Mouse (Mus musculus) midbrain, embryonic 16.5 days (tissue): ENCODE results near the gene Coro2a. TPM values are rescaled to one million over a fixed set of nuclear protein-coding genes. Genes with fewer than 3 reads are reported as not detected.

Source experiments
- ATAC-seq: fragments of 200-750 bp; cut with Nextera tagmentation; 2 replicates; pipeline ENCODE4 v1.8.0; 2017; ENCODE audit warnings: moderate TSS enrichment
- H3K27ac ChIP-seq: fragments of 300-500 bp; sonication (generic); 2 replicates; pipeline ENCODE4 v1.5.1; 2014; ENCODE audit warnings: mild to moderate bottlenecking, low read length, mixed read lengths
- H3K27me3 ChIP-seq: fragments of 300-500 bp; sonication (generic); 2 replicates; pipeline ENCODE4 v1.6.1; 2014; ENCODE audit warnings: low read depth, low read length, mixed read lengths; ENCODE audit not compliant: control insufficient read depth, insufficient read depth
- H3K36me3 ChIP-seq: fragments of 300-500 bp; sonication (generic); 2 replicates; pipeline ENCODE4 v1.6.1; 2014; ENCODE audit warnings: mild to moderate bottlenecking, low read length, moderate library complexity, mixed read lengths; ENCODE audit not compliant: control insufficient read depth, insufficient read depth
- H3K4me1 ChIP-seq: fragments of 300-500 bp; sonication (generic); 2 replicates; pipeline ENCODE4 v1.6.1; 2014; ENCODE audit warnings: mild to moderate bottlenecking, low read length, mixed read lengths; ENCODE audit not compliant: control insufficient read depth, insufficient read depth
- H3K4me2 ChIP-seq: fragments of 300-500 bp; sonication (generic); 2 replicates; pipeline ENCODE4 v1.6.1; 2014; ENCODE audit warnings: mild to moderate bottlenecking, low read length, mixed read lengths
- H3K4me3 ChIP-seq: fragments of 300-500 bp; sonication (generic); 2 replicates; pipeline ENCODE4 v1.5.1; 2014; ENCODE audit warnings: low read depth, mild to moderate bottlenecking, low read length, moderate library complexity, mixed read lengths
- H3K9ac ChIP-seq: fragments of 300-500 bp; sonication (generic); 2 replicates; pipeline ENCODE4 v1.6.1; 2014; ENCODE audit warnings: low read depth, low read length, mixed read lengths
- H3K9me3 ChIP-seq: fragments of 300-500 bp; sonication (generic); replicated peaks from 2 replicates; pipeline ENCODE4 v1.6.1; 2014; ENCODE audit warnings: mild to moderate bottlenecking, low read length, mixed read lengths; ENCODE audit not compliant: control insufficient read depth, poor library complexity, severe bottlenecking
- WGBS: fragments of 180-500 bp; shearing (Covaris S2); extraction: QIAGEN DNeasy Blood & Tissue Kit; methylation state at CpG from one replicate; pipeline ENCODE4 v1.1.7; 2014; 5-methylcytosine and 5-hydroxymethylcytosine counted together
- polyA plus RNA-seq: library from polyadenylated mRNA; unstranded; fragments of >200 nt; fragmentation: Nextera tagmentation; extraction: Ambion mirVana; gene quantifications from 2 replicates; pipeline ENCODE4 v1.2.1, GENCODE M21; 2015

Gene Coro2a
- polyA plus RNA-seq, 1 experiment from 2014 or later: 8.2 TPM

DNA sequence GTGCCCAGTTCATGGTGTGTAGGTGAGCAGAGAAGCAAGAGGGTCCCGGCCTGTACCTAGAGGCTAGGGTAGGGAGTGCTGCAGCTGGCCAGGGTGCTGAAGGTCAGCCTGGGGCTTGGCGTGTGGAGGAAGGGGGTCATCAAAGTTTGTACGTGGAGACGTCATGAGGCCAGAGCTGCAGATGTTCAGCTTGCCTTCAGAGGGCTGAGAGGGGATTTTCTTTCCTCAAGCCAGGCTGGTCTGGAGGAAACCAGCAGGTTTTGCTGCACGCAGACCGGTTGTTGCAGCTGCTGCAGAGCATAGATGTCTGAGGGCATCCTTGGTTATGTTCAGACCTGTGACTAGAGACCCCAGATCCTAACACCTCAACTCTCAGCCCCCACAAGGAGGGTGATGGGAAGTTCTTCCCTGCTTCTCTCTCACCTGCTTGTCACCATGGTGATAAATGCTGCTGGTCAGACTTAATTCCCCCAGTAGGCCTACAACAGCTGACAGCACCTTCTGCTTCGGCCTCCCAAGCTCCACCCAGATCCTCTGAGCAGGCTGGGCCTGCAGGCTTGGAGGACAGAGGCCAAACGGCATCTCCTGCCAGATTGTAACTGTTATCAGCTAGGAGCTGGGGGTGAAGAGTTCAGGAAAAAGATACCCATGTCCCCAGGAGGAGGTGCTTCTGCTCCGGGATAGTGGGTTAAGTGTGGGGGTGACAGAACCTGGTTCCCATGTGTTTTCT lies 27.8 kb downstream of the Coro2a start:
- H3K9ac ChIP-seq: no peak overlapping the region
- no peak overlapping the region for H3K4me2 ChIP-seq
- H3K9me3 ChIP-seq: peaks cover 12% of the 10 kb centered on the region; the same call in 1 of the 2 replicates
- WGBS: 65% methylated on average over 9 of the region's 9 CpGs
- no peak overlapping the region for H3K4me3 ChIP-seq
- no peaks in the 10 kb centered on the region for H3K27me3 ChIP-seq
- no peak overlapping the region for H3K27ac ChIP-seq
- H3K4me1 ChIP-seq: no peaks in the 10 kb centered on the region
- no peak for ATAC-seq
- H3K36me3 ChIP-seq: peaks cover 10% of the 10 kb centered on the region; the same call in 1 of the 2 replicates

DNA sequence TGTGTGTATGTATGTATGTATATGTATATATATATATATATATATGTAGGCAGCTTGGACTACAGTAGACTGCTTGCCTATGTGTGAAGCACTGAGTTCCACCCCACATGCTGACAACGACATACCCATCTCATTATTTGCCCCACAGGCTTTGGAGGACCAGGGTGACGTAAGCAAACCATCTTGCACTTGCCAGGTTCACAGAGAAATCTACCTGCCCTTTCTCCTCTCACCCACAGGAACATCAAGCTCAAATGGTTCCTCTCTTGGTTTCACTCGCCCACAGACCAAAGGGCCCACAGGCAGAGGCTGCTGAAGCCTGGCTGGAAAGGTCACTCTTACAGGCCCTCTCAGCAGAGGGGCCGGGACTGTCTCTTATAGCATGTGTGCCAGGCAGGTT lies 29.4 kb downstream of the Coro2a start:
- Histone ChIP-seq H3K9me3 (peaks cover 7% of the 10 kb centered on the region; the same call in 1 of the 2 replicates), H3K27ac (no peak overlapping the region), H3K9ac (no peak overlapping the region), H3K4me1 (no peaks in the 10 kb centered on the region), H3K27me3 (no peaks in the 10 kb centered on the region), H3K4me2 (no peak overlapping the region), H3K36me3 (peaks cover 10% of the 10 kb centered on the region; the same call in 1 of the 2 replicates), H3K4me3 (no peak overlapping the region)
- 80% methylated on average over 4 of the region's 4 CpGs for WGBS
- no peak for ATAC-seq

DNA sequence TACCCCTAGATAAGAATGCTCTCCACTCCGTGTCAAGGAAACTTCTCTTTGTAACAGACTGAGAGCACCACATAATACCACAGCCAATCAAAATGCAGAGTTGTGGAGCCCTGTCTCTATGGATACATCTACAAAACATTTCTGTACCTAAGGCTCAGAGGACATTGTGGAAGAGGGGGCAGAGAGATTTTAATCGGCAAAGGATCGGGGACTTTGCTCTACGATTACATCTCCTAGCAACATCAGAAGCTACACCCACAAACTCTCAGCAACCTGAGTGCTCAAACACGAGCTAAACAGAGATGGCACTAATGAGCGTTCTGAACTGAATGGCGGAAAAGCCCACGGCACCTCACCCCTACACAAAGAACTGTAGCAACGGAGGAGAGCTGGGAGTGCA lies 30.3 kb downstream of the Coro2a start:
- H3K27me3 ChIP-seq: no peaks in the 10 kb centered on the region
- H3K36me3 ChIP-seq: peaks cover 10% of the 10 kb centered on the region; the same call in 1 of the 2 replicates
- no peak overlapping the region for H3K9ac ChIP-seq
- no peak overlapping the region for H3K27ac ChIP-seq
- ATAC-seq: no peak
- no peaks in the 10 kb centered on the region for H3K4me1 ChIP-seq
- H3K4me2 ChIP-seq: no peak overlapping the region
- no peak overlapping the region for H3K4me3 ChIP-seq
- WGBS: 90% methylated on average over 9 of the region's 9 CpGs
- peaks cover 7% of the 10 kb centered on the region; the same call in 1 of the 2 replicates for H3K9me3 ChIP-seq

DNA sequence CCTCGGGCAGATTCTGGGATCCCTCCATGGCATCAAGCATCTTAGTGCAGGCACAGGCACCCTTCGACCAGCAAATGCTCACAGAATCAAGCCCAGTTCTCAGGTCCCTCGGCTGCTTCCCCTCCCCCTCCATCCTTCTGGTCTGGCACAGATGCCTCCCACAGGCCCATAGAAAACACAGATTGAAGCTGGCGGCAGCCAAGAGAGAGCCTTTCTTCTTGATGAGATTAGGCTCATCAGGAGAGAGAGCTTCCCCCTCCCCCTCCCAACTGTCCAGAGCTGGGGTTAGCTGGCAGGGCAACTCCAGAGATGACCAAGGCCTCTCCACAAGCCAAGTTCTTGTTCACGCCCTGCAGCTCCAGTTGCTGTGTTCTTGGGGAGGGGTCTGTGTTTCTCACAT lies 32.3 kb downstream of the Coro2a start:
- H3K4me2 ChIP-seq: no peak overlapping the region
- no peaks in the 10 kb centered on the region for H3K27me3 ChIP-seq
- no peak overlapping the region for H3K27ac ChIP-seq
- peaks cover 8% of the 10 kb centered on the region; the same call in 1 of the 2 replicates for H3K36me3 ChIP-seq
- H3K9me3 ChIP-seq: 0 out of 2 replicates have a peak, but pooled peaks cover 7% of the 10 kb centered on the region
- no peak overlapping the region for H3K4me3 ChIP-seq
- no peak for ATAC-seq
- H3K4me1 ChIP-seq: no peaks in the 10 kb centered on the region
- 15% methylated on average over 5 of the region's 5 CpGs for WGBS
- H3K9ac ChIP-seq: no peak overlapping the region

DNA sequence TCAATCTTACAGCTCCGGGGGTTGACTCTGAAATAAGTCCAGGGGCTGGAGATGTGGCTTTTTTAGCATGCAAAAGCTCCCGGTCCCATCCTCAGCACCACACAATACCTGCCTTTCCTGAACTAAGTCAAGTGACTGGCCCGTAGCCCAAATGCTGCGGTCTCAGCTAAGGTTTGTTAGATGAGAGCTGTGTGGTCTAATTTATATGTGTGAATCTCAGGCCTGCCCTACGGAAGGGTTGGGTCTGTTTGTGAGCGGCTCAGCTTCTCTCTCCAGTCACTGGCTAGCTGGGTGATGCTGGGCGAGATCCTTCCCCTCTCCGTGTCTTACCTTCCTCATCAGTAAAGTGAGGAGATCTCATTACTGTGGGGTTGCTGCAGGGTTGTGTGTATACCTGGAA lies 33.8 kb downstream of the Coro2a start:
- ATAC-seq: no peak
- H3K9me3 ChIP-seq: 0 out of 2 replicates have a peak, but pooled peaks cover 4% of the 10 kb centered on the region
- no peaks in the 10 kb centered on the region for H3K36me3 ChIP-seq
- no peak overlapping the region for H3K4me2 ChIP-seq
- no peaks in the 10 kb centered on the region for H3K27me3 ChIP-seq
- no peaks in the 10 kb centered on the region for H3K4me1 ChIP-seq
- H3K9ac ChIP-seq: no peak overlapping the region
- WGBS: 93% methylated on average over 8 of the region's 8 CpGs
- no peak overlapping the region for H3K4me3 ChIP-seq
- no peak overlapping the region for H3K27ac ChIP-seq

DNA sequence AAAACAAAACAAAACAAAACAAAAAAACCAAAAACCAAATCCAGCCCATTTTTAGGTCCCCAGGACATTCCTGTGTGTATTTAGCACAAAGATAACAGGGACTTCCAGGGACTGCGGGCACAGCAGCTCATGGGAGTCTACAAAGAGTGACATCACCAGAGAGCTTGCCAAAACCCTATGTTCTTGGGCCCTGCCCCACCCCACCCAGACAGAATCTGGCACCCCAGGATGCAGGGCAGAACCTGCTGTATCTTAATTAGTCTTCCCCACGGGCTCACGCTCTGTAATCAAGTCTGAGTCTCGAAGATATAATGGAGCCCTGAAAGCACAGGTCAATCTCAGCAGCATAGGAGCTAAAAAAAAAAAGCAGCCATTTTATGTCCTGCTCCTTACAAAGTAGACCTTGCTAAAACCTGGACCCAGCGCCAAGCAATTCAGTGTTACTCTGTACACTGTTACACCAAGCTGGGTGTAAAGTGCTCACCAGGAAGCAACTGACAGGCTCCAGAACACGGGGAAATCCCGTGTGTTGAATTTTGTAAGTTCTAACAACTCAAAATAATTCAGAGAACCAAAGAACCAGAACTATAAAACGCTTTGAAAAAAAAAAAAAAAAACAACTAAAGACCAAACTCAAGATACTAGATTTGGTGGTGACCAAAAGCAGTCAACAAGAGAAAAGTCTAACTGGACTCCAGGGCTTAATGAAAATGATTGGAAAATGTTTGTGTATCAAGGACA lies 34.9 kb downstream of the Coro2a start:
- no peak overlapping the region for H3K27ac ChIP-seq
- 0 out of 2 replicates have a peak, but pooled peaks cover 4% of the 10 kb centered on the region for H3K9me3 ChIP-seq
- H3K27me3 ChIP-seq: no peaks in the 10 kb centered on the region
- no peak for ATAC-seq
- 69% methylated on average over 8 of the region's 8 CpGs for WGBS
- no peaks in the 10 kb centered on the region for H3K36me3 ChIP-seq
- no peak overlapping the region for H3K4me2 ChIP-seq
- H3K4me3 ChIP-seq: no peak overlapping the region
- H3K9ac ChIP-seq: no peak overlapping the region
- H3K4me1 ChIP-seq: no peaks in the 10 kb centered on the region

DNA sequence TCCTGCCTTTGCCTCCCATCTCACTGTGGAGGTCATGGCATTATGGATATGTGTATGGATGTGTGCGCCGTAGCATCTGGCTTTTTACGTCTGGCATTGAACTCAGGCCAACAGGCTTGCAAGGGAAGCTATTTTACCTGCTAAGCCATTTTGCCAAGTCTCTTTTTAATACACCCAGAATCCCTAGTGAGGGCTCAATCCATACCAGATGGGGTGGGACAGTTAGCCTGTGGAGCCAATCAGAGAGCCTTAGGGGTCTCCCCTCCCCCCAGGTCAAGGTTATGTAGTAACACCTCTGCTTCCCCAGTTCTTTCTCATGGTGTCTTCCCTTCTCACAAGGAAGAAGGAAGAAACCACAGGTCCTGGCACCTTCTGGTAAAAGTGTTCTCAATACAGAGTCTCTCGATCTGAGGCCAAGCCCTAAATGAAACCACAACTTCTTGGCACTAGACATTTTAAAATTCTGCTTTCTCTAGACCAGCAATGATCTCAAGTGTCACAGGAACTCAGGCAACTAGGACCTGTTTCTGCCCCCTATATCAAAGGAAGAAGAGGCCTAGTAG lies 36.5 kb downstream of the Coro2a start:
- 96% methylated on average over 4 of the region's 4 CpGs for WGBS
- ATAC-seq: no peak

DNA sequence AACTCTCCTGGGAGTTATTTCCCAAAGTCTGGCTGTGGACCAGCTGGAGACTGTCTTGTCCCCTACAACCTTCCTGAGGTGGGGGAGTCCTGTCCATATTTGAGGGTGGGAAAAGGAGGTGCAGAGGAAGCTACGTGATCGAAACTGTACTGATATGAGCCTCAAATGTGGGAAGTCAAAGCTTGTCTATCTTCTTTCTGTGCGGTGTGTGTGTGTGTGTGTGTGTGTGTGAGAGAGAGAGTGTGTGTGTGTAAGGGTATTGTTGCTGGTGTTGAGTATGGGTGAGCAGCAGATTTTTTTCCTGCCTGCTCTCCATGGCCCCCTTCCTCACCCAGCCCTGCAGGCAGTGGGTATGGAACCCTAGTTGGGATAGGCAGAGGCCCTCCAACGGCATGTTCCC lies 37.8 kb downstream of the Coro2a start:
- H3K4me2 ChIP-seq: no peak overlapping the region
- no peak overlapping the region for H3K4me3 ChIP-seq
- H3K4me1 ChIP-seq: no peaks in the 10 kb centered on the region
- WGBS: 95% methylated on average over 4 of the region's 4 CpGs
- 0 out of 2 replicates have a peak, but pooled peaks cover 3% of the 10 kb centered on the region for H3K36me3 ChIP-seq
- ATAC-seq: no peak
- H3K9ac ChIP-seq: no peak overlapping the region
- H3K27ac ChIP-seq: no peak overlapping the region
- no peaks in the 10 kb centered on the region for H3K27me3 ChIP-seq
- no peaks in the 10 kb centered on the region for H3K9me3 ChIP-seq

More for the DNA sequence above, 36.5 kb downstream of the Coro2a start:
- Histone ChIP-seq H3K27ac (no peak overlapping the region), H3K36me3 (no peaks in the 10 kb centered on the region), H3K27me3 (no peaks in the 10 kb centered on the region), H3K4me3 (no peak overlapping the region), H3K9me3 (no peaks in the 10 kb centered on the region), H3K4me1 (no peaks in the 10 kb centered on the region), H3K9ac (no peak overlapping the region), H3K4me2 (no peak overlapping the region)

DNA sequence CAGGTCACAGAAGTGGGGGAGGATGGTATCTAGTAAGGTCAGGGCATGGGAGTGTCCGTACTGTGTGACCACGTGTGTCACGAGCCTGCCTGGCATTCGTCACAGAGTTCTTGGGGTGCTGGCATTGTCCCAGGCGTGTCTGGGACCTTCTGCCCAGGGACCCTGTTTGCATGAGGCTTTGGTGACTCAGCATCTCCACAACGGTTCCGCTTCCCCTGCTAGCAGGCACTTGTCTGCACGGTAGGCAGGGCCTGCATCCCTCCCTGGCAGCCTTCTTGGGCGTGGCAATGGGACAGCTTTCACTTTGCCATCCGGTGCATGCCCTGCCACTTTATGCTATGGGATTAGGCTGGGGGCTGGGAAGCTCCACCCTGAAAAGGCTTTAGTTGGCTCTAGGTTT lies 38.2 kb downstream of the Coro2a start:
- H3K4me1 ChIP-seq: no peaks in the 10 kb centered on the region
- H3K4me2 ChIP-seq: no peak overlapping the region
- ATAC-seq: no peak
- no peaks in the 10 kb centered on the region for H3K9me3 ChIP-seq
- H3K4me3 ChIP-seq: no peak overlapping the region
- H3K9ac ChIP-seq: no peak overlapping the region
- 74% methylated on average over 10 of the region's 10 CpGs for WGBS
- 0 out of 2 replicates have a peak, but pooled peaks cover 3% of the 10 kb centered on the region for H3K36me3 ChIP-seq
- no peaks in the 10 kb centered on the region for H3K27me3 ChIP-seq
- H3K27ac ChIP-seq: no peak overlapping the region
